Mouse (Mus musculus): ENCODE data around the gene Atoh8. TPM values are rescaled to one million over a fixed set of nuclear protein-coding genes. Genes with fewer than 3 reads are reported as not detected.

Atoh8 gene
- polyA plus RNA-seq (2015; fragmentation: Illumina TruSeq; extraction: RNeasy Lipid Tissue Mini Kit (QIAGEN cat#74804); ENCODE audit: insufficient read depth, low replicate concordance), result 2.0 TPM

DNA sequence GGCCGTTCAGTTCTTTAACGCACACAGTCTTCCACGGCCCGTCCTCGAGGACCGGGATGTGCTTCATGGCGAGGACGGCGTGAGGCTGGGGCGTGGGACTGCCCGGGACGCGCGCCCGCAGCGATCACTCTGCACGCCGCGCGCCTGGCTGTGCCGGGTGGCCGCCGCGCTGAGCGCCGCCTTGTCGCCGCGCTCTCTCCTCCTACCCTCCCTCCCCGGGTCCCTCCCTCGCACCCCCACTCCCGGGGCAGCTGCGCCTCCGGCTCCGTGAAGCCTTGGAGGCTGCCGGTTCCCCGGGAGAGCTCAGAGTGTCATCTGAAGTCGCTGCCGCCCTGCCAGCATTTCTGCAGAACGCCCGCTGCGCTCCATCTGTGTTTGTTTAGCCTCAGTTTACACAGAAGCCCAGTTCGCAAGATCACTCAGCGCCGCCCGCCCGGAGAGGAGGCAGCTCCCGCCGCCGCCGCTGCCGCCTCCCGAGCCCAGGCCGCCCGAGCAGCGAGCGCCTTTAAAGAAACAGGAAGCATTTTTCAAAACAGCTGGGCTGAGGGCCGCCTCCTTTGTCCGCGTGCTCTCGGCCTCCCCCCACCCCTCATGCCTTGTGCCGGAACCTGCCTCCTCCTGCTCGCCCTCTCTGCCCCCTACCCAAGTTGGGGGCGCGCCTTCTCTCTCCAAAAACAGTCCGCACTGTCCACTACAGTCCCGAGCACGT lies at the start of gene Atoh8:
Atoh8 (minus strand) TSS at position 480 of the 709 bp plus-strand sequence.

Other genes with a start within 250 kb of the Atoh8 start
- 37.6 TPM for gene St3gal5, start 138.0 kb downstream of the Atoh8 start, polyA plus RNA-seq (2015; fragmentation: Illumina TruSeq; extraction: RNeasy Lipid Tissue Mini Kit (QIAGEN cat#74804); ENCODE audit: insufficient read depth, low replicate concordance)
- not detected for gene Sftpb, start 69.0 kb upstream of the Atoh8 start, polyA plus RNA-seq (2015; fragmentation: Illumina TruSeq; extraction: RNeasy Lipid Tissue Mini Kit (QIAGEN cat#74804); ENCODE audit: insufficient read depth, low replicate concordance)
- 41.6 TPM for gene Usp39, start 109.6 kb upstream of the Atoh8 start, polyA plus RNA-seq (2015; fragmentation: Illumina TruSeq; extraction: RNeasy Lipid Tissue Mini Kit (QIAGEN cat#74804); ENCODE audit: insufficient read depth, low replicate concordance)
- 79.0 TPM for gene 0610030E20Rik, start 111.7 kb upstream of the Atoh8 start, polyA plus RNA-seq (2015; fragmentation: Illumina TruSeq; extraction: RNeasy Lipid Tissue Mini Kit (QIAGEN cat#74804); ENCODE audit: insufficient read depth, low replicate concordance)
- gene Tmem150a, start 119.9 kb upstream of the Atoh8 start, polyA plus RNA-seq (2015; fragmentation: Illumina TruSeq; extraction: RNeasy Lipid Tissue Mini Kit (QIAGEN cat#74804); ENCODE audit: insufficient read depth, low replicate concordance), result 5.1 TPM
- gene Rnf181, start 131.4 kb upstream of the Atoh8 start, polyA plus RNA-seq (2015; fragmentation: Illumina TruSeq; extraction: RNeasy Lipid Tissue Mini Kit (QIAGEN cat#74804); ENCODE audit: insufficient read depth, low replicate concordance), result 188 TPM
- 41.5 TPM for gene Vamp5, start 144.9 kb upstream of the Atoh8 start, polyA plus RNA-seq (2015; fragmentation: Illumina TruSeq; extraction: RNeasy Lipid Tissue Mini Kit (QIAGEN cat#74804); ENCODE audit: insufficient read depth, low replicate concordance)
- gene Vamp8, start 155.1 kb upstream of the Atoh8 start, polyA plus RNA-seq (2015; fragmentation: Illumina TruSeq; extraction: RNeasy Lipid Tissue Mini Kit (QIAGEN cat#74804); ENCODE audit: insufficient read depth, low replicate concordance), result 177 TPM
- gene Ggcx, start 178.7 kb upstream of the Atoh8 start, polyA plus RNA-seq (2015; fragmentation: Illumina TruSeq; extraction: RNeasy Lipid Tissue Mini Kit (QIAGEN cat#74804); ENCODE audit: insufficient read depth, low replicate concordance), result 17.5 TPM
- 337 TPM for gene Mat2a, start 204.0 kb upstream of the Atoh8 start, polyA plus RNA-seq (2015; fragmentation: Illumina TruSeq; extraction: RNeasy Lipid Tissue Mini Kit (QIAGEN cat#74804); ENCODE audit: insufficient read depth, low replicate concordance)